Mouse (Mus musculus): ENCODE data around the gene Fig4.

- TF ChIP-seq EP300 (IDR thresholded peaks at IDR 0.05): no peak
- TF ChIP-seq CTCF (IDR thresholded peaks at IDR 0.05): no peak
These were observed 152.0 kb downstream of the Fig4 start for GRCm38 (mm10) chr10:41151021-41151420.
